In genomic region chr4:86930101-86930635, GRCm38 (mm10) we compare ENCODE assay signal across 8 mouse cellular contexts. TPM values are rescaled to one million over a fixed set of nuclear protein-coding genes. Genes with fewer than 3 reads are reported as not detected.
DNase-seq lines count a peak whose midpoint lies in the region; ATAC-seq and TF ChIP-seq lines count a peak whose summit lies in the region.

No protein-coding gene starts in this region.

- H3K27ac ChIP-seq in layer of hippocampus, adult 2 months = no peak overlapping the region
- peak overlapping the region; percentile 20; the same call in 1 of the 2 replicates for H3K27ac ChIP-seq in forebrain, embryonic 10.5 days
- no peak overlapping the region for H3K27ac ChIP-seq in intestine, embryonic 16.5 days (ENCODE audit: low read length)
- H3K27ac ChIP-seq in neural tube, embryonic 12.5 days = no peak overlapping the region

- DNase-seq in layer of hippocampus, adult 2 months (ENCODE audit: low spot score in 2 of 2) = no peak
- no peak for DNase-seq in layer of hippocampus, postnatal 14 days (ENCODE audit: low spot score in 2 of 2)
- DNase-seq in forebrain, embryonic 10.5 days (ENCODE audit: extremely low spot score, low spot score) = no peak
- no peak for DNase-seq in spleen, postnatal 4 days (ENCODE audit: low spot score in 2 of 2)
- DNase-seq in left cerebral cortex, postnatal 25 days (ENCODE audit: low spot score in 2 of 2) = no peak
- no peak for DNase-seq in gastrocnemius, adult 8-10 months (ENCODE audit: low spot score in 2 of 2)

- peak overlapping the region; percentile 66 for H3K4me3 ChIP-seq in layer of hippocampus, adult 2 months
- peak overlapping the region; percentile 58 for H3K4me3 ChIP-seq in forebrain, embryonic 10.5 days
- H3K4me3 ChIP-seq in intestine, embryonic 16.5 days (ENCODE audit: low read length) = peak overlapping the region; percentile 50
- H3K4me3 ChIP-seq in neural tube, embryonic 12.5 days = no peak overlapping the region

- H3K9ac ChIP-seq in intestine, embryonic 16.5 days (ENCODE audit: low read depth, low read length) = no peak overlapping the region; the same call in 1 of the 2 replicates
- no peak overlapping the region for H3K9ac ChIP-seq in neural tube, embryonic 12.5 days

- peaks cover 13% of the 10 kb centered on the region; the same call in 1 of the 2 replicates for H3K27me3 ChIP-seq in forebrain, embryonic 10.5 days (ENCODE audit: poor library complexity, severe bottlenecking)
- no peaks in the 10 kb centered on the region for H3K27me3 ChIP-seq in intestine, embryonic 16.5 days (replicated peaks; ENCODE audit: control insufficient read depth, insufficient read depth, low read length)
- no peaks in the 10 kb centered on the region; the same call in 1 of the 2 replicates for H3K27me3 ChIP-seq in neural tube, embryonic 12.5 days (replicated peaks)

- H3K36me3 ChIP-seq in forebrain, embryonic 10.5 days (replicated peaks) = peaks cover 17% of the 10 kb centered on the region
- H3K36me3 ChIP-seq in intestine, embryonic 16.5 days (ENCODE audit: control insufficient read depth, insufficient read depth, low read length) = no peaks in the 10 kb centered on the region; the same call in 1 of the 2 replicates
- no peaks in the 10 kb centered on the region; the same call in 1 of the 2 replicates for H3K36me3 ChIP-seq in neural tube, embryonic 12.5 days

- 89% methylated on average over 7 of the region's 7 CpGs for WGBS in forebrain, embryonic 10.5 days
- 87% methylated on average over 7 of the region's 7 CpGs for WGBS in intestine, embryonic 16.5 days
- 88% methylated on average over 7 of the region's 7 CpGs for WGBS in neural tube, embryonic 12.5 days

- peak overlapping the region; percentile 56 for H3K4me2 ChIP-seq in intestine, embryonic 16.5 days (ENCODE audit: low read depth, low read length)
- peak overlapping the region; percentile 65 for H3K4me2 ChIP-seq in neural tube, embryonic 12.5 days (replicated peaks)

- H3K9me3 ChIP-seq in forebrain, embryonic 10.5 days = no peaks in the 10 kb centered on the region
- H3K9me3 ChIP-seq in intestine, embryonic 16.5 days (ENCODE audit: control insufficient read depth, low read length) = no peaks in the 10 kb centered on the region
- no peaks in the 10 kb centered on the region for H3K9me3 ChIP-seq in neural tube, embryonic 12.5 days

- H3K4me1 ChIP-seq in forebrain, embryonic 10.5 days = peaks cover 7% of the 10 kb centered on the region
- H3K4me1 ChIP-seq in intestine, embryonic 16.5 days (ENCODE audit: control insufficient read depth, insufficient read depth, low read length) = no peaks in the 10 kb centered on the region
- no peaks in the 10 kb centered on the region for H3K4me1 ChIP-seq in neural tube, embryonic 12.5 days

- intact Hi-C loops in left cerebral cortex, postnatal 25 days (cut with DNase I) = no loop called here

- no peak for TF ChIP-seq CTCF in layer of hippocampus, adult 2 months (conservative IDR thresholded peaks at IDR 0.05)

- ATAC-seq in intestine, embryonic 16.5 days = peak; percentile 34
- no peak for ATAC-seq in neural tube, embryonic 12.5 days (ENCODE audit: low FRiP score, low read depth)

RNA-seq across cellular contexts. Expression of gene Acer2, which starts 56.0 kb away (rescaled TPM):
- total RNA-seq in layer of hippocampus, adult 2 months (2021) = 1 to 10 TPM; 5.1 TPM
- 1 to 10 TPM; 3.4 to 4.3 TPM for total RNA-seq in layer of hippocampus, postnatal 14 days (2021)
- polyA plus RNA-seq in forebrain, embryonic 10.5 days (2016; fragmentation: Nextera tagmentation; extraction: Ambion mirVana) = 8.0 and 8.8 TPM in 2 replicates
- polyA plus RNA-seq in intestine, embryonic 16.5 days (2015; fragmentation: Nextera tagmentation; extraction: Ambion mirVana) = 17.7 and 20.6 TPM in 2 replicates
- 13.0 and 14.0 TPM in 2 replicates for polyA plus RNA-seq in neural tube, embryonic 12.5 days (2016; fragmentation: Nextera tagmentation; extraction: Ambion mirVana)
- total RNA-seq in left cerebral cortex, postnatal 25 days (2021) = 1 to 10 TPM; 4.3 to 6.8 TPM
- 1 to 10 TPM in 3 of 4 experiments, under 1 TPM in 1; 0.89 to 3.0 (median 2.2) TPM for total RNA-seq in gastrocnemius, adult 8-10 months (2022)
